Mouse (Mus musculus) urinary bladder, postnatal 4 days (tissue): ENCODE data around the gene Clta.

Experiments
- DNase-seq, 2 experiments: peaks; one replicate each; pipeline ENCODE4 v3.0.0; 2021 to 2022; ENCODE audit warnings: low spot score in 2 of 2

Clta gene

GRCm38 (mm10) chr4:44004126-44004525 lies at the start of gene Clta:
TSS of gene Clta (plus strand) at chr4:44004452.
- no peak for DNase-seq

- peak; percentile 78 to 92 for DNase-seq
Observed at GRCm38 (mm10) chr4:43957292-43957845, 46.9 kb upstream of the Clta start, which contains the start of gene Glipr2. TSS of gene Glipr2 (plus strand) at chr4:43957401.

GRCm38 (mm10) chr4:43957846-43958461 lies 46.3 kb upstream of the Clta start:
- peak; percentile 59 to 73 for DNase-seq

- no peak for DNase-seq
Observed at GRCm38 (mm10) chr4:43959523-43960179, 44.6 kb upstream of the Clta start.

GRCm38 (mm10) chr4:43960207-43960606 lies 44.0 kb upstream of the Clta start:
- no peak for DNase-seq

GRCm38 (mm10) chr4:43964326-43964833 lies 39.9 kb upstream of the Clta start:
- no peak for DNase-seq

GRCm38 (mm10) chr4:43964951-43965684 lies 39.1 kb upstream of the Clta start:
- no peak for DNase-seq

- no peak for DNase-seq
Observed at GRCm38 (mm10) chr4:43965856-43966535, 38.3 kb upstream of the Clta start.

GRCm38 (mm10) chr4:43968650-43969049 lies 35.6 kb upstream of the Clta start:
- DNase-seq: peak; percentile 66 to 78

GRCm38 (mm10) chr4:43969373-43969772 lies 34.9 kb upstream of the Clta start:
- DNase-seq: no peak

GRCm38 (mm10) chr4:43970393-43971330 lies 33.6 kb upstream of the Clta start:
- no peak for DNase-seq

GRCm38 (mm10) chr4:43971541-43972136 lies 32.6 kb upstream of the Clta start:
- no peak for DNase-seq

GRCm38 (mm10) chr4:43972137-43972591 lies 32.1 kb upstream of the Clta start:
- peak in 1 of 2 experiments; percentile 39 for DNase-seq

GRCm38 (mm10) chr4:43973526-43973981 lies 30.7 kb upstream of the Clta start:
- DNase-seq: peak in 1 of 2 experiments; percentile 29

- no peak for DNase-seq
Observed at GRCm38 (mm10) chr4:43974914-43975616, 29.2 kb upstream of the Clta start.

GRCm38 (mm10) chr4:43976223-43976740 lies 28.0 kb upstream of the Clta start:
- no peak for DNase-seq

GRCm38 (mm10) chr4:43978521-43979443 lies 25.5 kb upstream of the Clta start:
- DNase-seq: peak in 1 of 2 experiments; percentile 62

GRCm38 (mm10) chr4:43979746-43980145 lies 24.5 kb upstream of the Clta start:
- DNase-seq: no peak
